Mouse (Mus musculus) kidney, postnatal 10 days (tissue): ENCODE measurements at regions not wholly inside any gene's neighbourhood (a gene's known extent, or its start where the extent isn't known, plus 50 kb on each side); places are given as distances from the start of the nearest gene placed in this dataset.

Experiments used
- DNase-seq: peaks from one replicate; pipeline ENCODE4 v3.0.0; 2021; ENCODE audit warnings: mixed read lengths

DNA sequence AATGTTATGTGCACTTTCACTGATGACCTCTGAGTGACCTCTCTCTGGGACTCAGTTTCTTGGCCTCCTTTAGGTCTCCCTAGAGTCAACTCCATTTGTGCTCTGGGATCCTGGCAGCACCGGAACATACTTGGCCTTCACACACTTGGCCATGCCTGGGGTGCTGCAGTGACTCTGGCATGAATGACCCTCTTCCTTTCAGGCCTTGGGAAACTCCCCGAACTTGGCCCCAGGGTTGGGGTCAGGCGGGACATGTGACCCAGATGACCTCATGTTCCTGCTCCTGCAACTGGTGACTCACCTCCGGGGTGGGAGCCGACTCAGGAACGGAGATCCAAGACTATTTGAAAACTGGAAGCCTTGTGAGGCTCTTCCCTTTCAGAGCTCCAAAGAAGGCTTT is 159.2 kb downstream of the Cyp26b1 start:
- no peak for DNase-seq

GRCm38 (mm10) chr6:84431622-84431955 is 162.1 kb downstream of the Cyp26b1 start:
- DNase-seq: no peak

DNA sequence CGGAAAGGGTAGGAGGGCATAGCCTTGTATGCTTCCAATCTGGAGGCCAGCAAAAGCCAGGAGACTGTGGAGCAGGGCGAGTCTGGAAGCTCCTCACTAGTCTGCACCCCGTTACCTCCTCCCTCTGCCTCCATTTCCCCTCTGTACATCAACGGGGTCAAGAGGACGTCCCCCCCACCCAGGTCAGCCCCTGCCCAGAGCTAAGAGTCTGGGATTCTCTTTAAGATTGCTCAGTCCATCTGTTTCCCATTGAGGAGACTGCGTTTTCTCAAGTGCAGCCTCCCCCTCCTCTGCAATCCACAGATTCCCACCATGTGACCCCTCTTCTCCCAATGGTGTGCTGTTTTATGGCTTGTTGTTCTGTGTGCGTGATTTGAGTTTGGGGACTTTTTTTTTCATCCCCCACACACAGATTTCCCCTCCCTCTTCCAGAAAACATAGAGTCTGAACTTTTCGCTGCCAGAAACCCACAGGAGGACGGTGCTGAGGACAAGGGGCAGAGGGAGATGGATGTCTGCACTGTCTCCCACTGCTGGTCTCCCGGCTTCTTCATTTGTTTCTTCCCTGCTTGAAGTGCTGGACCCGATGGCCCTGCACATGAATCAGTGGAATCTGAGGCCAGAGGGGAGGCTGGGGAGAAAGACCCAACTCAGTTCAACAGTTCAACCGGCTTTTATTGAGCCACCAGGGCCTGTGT is 162.6 kb downstream of the Cyp26b1 start:
- no peak for DNase-seq

DNA sequence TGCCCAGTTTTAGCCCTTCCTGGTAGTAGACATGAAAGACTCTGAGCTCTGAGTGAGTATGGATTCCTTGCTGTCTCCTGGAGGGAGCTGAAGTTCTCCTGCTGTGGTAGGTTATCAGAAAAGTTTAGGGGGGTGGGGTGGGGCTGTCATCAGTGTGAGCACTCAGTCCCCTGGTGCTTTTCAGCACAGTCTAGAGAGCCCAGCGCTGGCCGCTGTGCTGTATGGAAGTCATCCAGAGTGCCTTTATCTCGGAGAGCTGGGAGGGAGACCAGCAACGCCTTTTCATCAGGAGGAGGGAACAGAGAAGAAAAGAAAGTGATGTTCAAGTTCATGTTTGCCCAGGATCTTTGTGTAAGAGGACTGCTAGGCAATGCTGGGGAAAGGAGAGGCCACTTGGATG is 163.6 kb downstream of the Cyp26b1 start:
- DNase-seq: no peak

DNA sequence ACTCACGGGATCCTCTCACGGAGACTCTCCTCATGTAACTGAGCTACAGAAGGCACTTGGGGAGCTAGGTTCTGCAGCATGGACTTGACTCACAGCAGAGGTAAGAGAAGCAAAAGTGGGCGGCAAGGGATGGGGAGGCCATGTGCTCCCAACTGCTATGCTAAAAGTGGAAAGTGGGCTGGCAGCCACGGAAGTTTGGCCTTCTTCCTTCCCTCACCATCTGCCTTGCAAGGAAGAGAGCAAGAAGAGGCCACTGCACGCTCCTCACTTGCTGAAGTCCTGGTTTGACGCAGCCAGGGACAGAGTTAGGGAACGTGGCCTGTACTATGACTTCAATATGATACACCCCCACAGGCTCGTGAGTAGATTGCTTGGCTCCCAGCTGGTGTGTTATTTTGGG is 164.5 kb downstream of the Cyp26b1 start:
- DNase-seq: no peak

DNA sequence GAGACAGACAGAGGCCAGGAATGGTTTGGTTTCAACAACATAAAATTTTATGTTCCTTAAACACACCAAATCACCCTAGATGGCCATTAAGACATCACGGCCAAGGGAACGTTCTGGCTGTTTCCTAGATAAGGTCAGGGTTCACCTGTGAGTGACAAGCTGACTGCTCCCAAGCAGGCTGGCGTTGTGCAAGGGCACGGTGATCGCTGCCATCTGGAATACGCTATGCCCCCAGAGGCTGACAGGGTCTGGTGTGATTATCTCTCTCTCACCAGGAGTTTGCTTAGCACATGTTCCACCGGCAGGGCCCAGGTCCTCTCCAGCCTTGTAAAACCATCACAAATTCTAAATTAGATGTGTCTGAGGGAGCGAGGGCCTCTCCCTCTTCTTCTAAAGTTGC is 167.0 kb downstream of the Cyp26b1 start:
- no peak for DNase-seq

- DNase-seq: peak; percentile 48
Observed at GRCm38 (mm10) chr6:84425823-84426222, 167.9 kb downstream of the Cyp26b1 start.

- no peak for DNase-seq
Observed at GRCm38 (mm10) chr6:84422946-84423345, 170.8 kb downstream of the Cyp26b1 start.

- DNase-seq: no peak
Observed at GRCm38 (mm10) chr6:84419691-84420090, 174.0 kb downstream of the Cyp26b1 start.

DNA sequence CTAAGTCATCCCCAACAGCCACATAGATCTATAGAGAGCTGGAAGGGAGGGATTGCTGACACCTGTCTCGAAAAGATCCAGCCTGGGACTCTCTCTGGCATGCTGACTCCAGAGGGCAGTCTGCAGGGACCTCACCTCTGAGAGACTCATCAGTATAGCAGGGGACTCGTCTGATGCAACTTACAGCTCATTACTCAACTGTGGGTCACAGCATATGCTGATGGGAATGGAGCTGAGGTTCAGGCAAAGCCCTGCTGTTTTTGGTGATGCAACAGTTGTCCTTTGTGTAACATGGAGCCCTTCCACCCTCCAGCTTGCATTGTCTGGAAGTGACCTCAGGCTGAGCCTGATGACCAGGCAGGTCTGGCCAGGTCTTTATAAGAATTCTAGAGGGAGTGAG is 174.4 kb downstream of the Cyp26b1 start:
- no peak for DNase-seq

GRCm38 (mm10) chr6:84416992-84417636 is 176.6 kb downstream of the Cyp26b1 start:
- no peak for DNase-seq

DNA sequence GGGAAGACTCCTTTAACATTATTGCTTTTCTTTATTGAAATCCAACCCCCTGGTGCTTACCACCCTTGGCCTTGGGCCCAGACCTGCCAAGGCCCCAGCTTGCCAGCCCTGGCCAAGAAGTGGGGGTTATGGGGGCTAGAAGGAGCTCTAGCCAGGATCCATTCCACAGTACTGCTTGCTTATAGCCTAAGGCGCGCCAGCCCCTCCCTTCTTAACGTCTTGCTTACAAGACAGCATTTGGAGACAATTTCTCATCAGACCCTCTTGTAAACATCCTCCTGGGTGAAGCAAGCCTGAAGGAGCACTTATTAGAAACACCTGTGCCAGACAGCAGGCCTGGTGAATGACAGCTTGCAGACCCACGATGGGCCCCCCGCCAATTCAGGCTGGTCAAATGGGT is 179.3 kb downstream of the Cyp26b1 start:
- no peak for DNase-seq

DNA sequence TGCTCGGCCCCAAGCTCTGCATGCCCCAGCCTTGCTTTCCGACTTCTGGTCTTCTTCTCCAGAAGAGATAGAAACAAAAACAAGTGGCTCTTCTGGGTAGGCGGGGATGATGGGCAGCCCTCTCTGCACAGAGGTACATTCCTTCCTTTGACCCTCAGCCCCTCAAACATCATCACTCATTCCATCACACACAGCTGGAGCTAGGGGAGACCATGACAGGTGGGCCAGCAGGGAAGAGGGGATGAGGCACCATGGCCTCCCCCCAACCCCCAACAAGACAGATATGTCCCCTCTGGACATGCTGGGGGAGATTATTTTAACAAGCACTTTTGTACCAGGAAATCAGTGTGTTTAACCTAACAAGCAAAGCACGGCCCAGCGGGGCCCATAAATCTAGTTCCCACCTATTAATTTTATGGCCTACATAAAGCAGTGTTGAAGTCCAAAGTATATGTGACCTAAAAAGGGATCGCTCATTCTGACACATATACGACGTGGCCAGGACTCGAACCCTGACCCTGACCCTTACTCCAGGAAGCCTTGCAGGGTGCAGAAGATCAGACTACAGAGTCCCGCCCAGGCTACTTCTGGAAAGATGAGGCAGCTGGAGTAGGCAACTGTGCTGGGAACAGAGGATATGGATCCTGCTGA is 183.7 kb downstream of the Cyp26b1 start:
- no peak for DNase-seq

- no peak for DNase-seq
Observed at GRCm38 (mm10) chr6:84408513-84408912, 185.2 kb downstream of the Cyp26b1 start.

- peak; percentile 83 for DNase-seq
Observed at GRCm38 (mm10) chr6:84407773-84408172, 185.9 kb downstream of the Cyp26b1 start.

DNA sequence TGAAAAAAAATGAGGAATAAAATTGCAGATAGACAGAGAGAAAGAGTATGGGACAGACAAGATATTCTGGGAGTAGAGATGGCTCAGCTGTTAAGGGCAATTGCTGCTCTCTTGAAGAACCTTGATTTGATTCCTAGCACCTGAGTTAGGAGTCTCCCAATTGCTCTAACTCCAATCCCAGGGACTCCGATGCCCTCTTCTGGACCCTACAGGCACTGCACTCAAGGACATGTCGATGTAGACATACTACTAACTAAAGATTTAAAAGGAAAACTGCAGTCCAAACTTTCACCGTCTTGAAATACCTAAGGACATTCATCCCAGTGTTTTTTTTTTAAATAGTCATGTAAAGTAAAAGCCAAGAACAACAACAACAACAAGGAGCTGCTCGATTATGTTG is 189.0 kb downstream of the Cyp26b1 start:
- DNase-seq: peak; percentile 32

- DNase-seq: no peak
Observed at GRCm38 (mm10) chr6:84402431-84402830, 191.3 kb downstream of the Cyp26b1 start.

DNA sequence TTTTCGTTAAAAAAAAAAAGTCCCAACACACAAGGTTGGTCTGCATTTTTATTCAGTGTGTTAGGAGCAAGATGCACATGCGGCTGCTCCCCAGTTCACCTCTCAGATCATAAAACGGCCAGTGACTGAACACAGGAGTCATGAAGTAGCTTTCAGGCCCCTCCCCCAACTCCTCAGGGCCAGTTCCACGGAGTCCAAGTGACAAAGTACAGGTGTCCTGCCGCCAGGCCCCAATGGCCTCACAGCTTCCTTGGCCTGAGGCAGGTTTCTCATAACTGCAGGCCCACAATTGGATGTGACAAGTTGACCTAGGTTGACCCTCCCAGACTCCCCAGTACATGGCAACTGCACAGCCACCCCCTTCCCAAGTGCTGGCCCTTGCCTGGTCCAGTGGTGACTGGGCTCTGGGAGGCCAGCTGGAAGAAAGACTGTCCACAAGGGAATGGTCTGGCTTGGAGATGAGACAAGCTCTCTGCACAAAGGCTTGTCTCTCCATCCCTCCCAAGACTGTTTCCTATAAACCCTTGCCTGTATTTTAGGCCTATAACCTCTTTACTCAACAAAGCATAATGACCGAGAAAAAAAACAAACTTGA is 199.1 kb downstream of the Cyp26b1 start:
- peak; percentile 15 for DNase-seq

DNA sequence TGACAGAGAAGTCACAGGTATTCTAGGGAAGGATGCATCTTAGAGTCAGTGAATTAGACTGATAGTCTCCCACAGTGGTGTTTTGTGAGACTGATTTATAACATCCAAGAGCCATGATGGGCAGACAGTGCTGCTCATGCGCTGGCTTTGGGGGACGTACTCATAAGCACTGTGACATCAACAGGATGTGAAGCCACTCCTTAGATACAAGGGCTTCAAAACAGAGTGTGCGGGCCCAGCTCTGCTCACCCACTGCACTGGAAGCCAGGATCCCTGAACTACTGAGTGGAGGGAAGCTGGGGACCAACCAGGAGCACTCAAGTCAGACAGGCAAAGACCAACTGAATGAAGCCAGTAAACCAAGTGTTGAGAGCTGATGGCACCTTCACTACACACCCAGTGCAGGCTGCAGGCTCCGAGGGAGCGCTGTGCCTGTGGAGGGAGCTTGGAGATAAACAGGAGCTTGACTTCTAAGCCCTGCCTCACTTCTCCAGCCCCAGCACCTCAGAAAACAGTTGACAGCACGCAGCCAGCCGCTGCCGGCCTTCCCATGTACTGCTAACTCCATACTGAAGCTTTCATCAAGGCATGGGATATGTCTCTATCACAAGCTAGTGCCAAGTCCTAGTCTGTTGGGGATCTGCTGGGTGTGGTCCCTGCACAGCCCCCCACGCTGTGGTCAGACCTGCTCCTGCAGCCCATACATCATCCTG is 200.0 kb downstream of the Cyp26b1 start:
- DNase-seq: no peak

DNA sequence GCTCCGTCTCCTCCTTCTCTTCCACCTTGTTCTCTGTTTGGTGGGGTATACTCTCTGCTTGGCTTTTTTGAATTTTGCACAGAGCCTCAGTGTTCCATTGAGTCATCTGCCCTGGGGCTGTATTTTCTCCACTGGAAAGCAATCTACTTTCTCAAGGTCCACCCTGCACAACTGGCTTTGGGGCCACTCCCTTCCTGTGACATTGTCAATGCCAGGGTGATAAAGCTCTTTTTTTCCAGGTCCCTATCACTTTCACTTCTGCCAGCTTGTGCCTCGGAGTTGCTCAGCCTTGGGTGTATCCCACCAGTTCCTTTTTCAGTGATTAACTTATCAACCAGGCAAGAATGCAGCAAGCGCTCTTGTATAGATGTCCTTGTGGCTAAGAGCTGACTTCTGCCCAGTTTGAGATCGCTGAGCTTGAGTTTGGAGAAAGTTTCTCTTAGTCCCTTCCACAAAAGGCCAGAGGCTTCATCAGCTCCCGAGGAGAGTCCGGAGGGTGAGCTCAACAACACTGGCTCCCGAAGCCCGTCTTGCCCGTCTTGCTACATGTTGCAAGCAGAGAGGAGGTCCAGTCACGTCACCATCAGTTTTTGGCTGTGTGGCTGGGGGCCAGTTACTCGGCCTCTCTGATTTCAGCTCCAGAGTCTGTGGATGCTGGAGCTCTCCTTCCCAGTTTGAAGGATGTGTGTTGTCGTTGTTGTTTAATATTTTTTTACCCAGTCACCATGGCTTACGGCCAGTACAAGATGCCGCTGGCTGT is 200.8 kb downstream of the Cyp26b1 start:
- no peak for DNase-seq

- no peak for DNase-seq
Observed at GRCm38 (mm10) chr6:84391016-84391415, 202.7 kb downstream of the Cyp26b1 start.

- peak; percentile 59 for DNase-seq
Observed at GRCm38 (mm10) chr6:84385696-84386095, 208.0 kb downstream of the Cyp26b1 start.

- no peak for DNase-seq
Observed at GRCm38 (mm10) chr6:84383718-84384117, 210.0 kb downstream of the Cyp26b1 start.
